Mouse (Mus musculus): Measurements from ENCODE around the gene Gjd2.

DNA sequence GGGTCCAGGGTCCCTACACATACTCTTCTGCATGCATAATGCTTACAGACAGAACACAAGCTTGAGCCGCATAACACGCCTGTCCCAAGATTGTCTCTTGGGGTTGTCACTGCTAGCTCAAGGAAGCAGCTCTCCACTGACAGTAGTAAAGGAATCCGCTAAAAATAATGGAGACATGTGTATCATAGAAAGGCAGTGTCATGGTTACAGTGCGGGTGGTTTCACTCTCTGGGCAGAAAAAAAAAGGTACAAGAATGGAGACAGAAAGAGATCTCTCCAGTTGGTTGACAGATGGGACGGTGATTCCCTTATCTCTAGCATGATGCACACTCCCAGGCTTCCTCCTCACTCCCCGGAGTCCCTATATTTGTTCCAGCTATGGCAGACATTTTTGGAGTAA is 1.4 kb upstream of the Gjd2 start:
- TF ChIP-seq CTCF (IDR thresholded peaks at IDR 0.05) (no peak), EP300 (IDR thresholded peaks at IDR 0.05; ENCODE audit: insufficient read depth, low read depth, low read length) (no peak), POLR2A (IDR thresholded peaks at IDR 0.05; ENCODE audit: insufficient read depth, low read depth, low read length) (no peak)
